Mouse (Mus musculus) CD8-positive naive resting alpha-beta T cell, adult 57 days (primary cell): ENCODE measurements around the gene Zfy2. TPM values are rescaled to one million over a fixed set of nuclear protein-coding genes. Genes with fewer than 3 reads are reported as not detected.

ENCODE experiments used
- total RNA-seq: library from RNA; stranded (reverse); gene quantifications from one replicate; pipeline ENCODE4 v1.2.4, GENCODE M21; 2023

Gene Zfy2
- total RNA-seq: not detected

DNA sequence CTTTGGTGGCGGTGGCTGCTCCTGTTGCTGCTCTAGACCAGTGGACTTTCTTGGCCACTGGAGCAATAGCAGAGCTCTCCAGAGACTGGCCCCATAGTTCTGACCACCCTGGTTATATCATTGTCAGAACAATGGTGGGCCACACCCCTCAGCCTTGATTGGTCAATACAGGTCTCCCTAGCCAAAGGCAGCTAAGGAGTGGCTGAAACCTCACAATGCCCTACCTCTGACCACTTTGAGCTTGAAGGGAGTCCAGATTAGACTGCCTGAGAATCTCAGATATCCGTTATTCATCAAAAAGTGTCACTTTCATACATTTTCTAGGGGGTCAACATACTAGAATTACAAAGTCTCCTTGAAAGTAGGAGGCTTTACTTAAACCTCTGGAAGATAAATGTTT, at the start of gene Zfy2:
Gene Zfy2, minus strand, starts transcription at position 101 of the 400 bp plus-strand sequence.

